Mouse (Mus musculus) left cerebral cortex, postnatal 10 days (tissue): ENCODE results near the gene Metrn. TPM values are rescaled to one million over a fixed set of nuclear protein-coding genes. Genes with fewer than 3 reads are reported as not detected.
A peak's percentile ranks its signal among the peaks of the same experiment; 100 is the strongest.
"Not testable (repeated sequence)": the region's sequence is repeated elsewhere in the genome, so short reads cannot be mapped to it uniquely, and the experiment has no call there.

Experiments used
- DNase-seq, 2 experiments: peaks; one replicate each; pipeline ENCODE4 v3.0.0; 2021 to 2022; ENCODE audit warnings: low spot score in 2 of 2, mixed read lengths in 1 of 2; ENCODE audit errors: extremely low spot score in 1 of 2
- intact Hi-C: fragments of 180-260 bp; cut with DNase I; formaldehyde crosslinking; loops from one replicate; pipeline ENCODE4 v1.15.1; 2025
- total RNA-seq, 2 experiments: library from RNA; stranded (reverse); gene quantifications; 2 replicates each; pipeline ENCODE4 v1.2.3; 2021

Gene Metrn
- total RNA-seq, 2 experiments from 2014 or later, result 59.8 to 61.1 TPM

GRCm38 (mm10) chr17:25813471-25813870, 16.5 kb upstream of the Metrn start:
- DNase-seq, result peak in 1 of 2 experiments; percentile 88
- intact Hi-C loops, result no loop called here

- intact Hi-C loops, result no loop called here
- DNase-seq, result no peak
These were observed 14.0 kb upstream of the Metrn start for GRCm38 (mm10) chr17:25810890-25811289.

- peak in 1 of 2 experiments; percentile 63 for DNase-seq
- intact Hi-C loops, result no loop called here
These were observed 12.8 kb upstream of the Metrn start for GRCm38 (mm10) chr17:25809606-25810340.

GRCm38 (mm10) chr17:25808789-25809605, 12.1 kb upstream of the Metrn start, which contains the start of gene Fbxl16:
Gene Fbxl16, plus strand, starts transcription at chr17:25809085.
- peak; percentile 87 to 90 for DNase-seq
- intact Hi-C loops, result no loop called here

GRCm38 (mm10) chr17:25808028-25808427, 11.1 kb upstream of the Metrn start:
- intact Hi-C loops, result no loop called here
- DNase-seq, result no peak

GRCm38 (mm10) chr17:25807452-25807851, 10.5 kb upstream of the Metrn start:
- intact Hi-C loops, DNase-seq: not testable (repeated sequence)

- DNase-seq, result no peak
- intact Hi-C loops, result no loop called here
These were observed 9.6 kb upstream of the Metrn start for GRCm38 (mm10) chr17:25806507-25806906.

GRCm38 (mm10) chr17:25802825-25803517, 6.0 kb upstream of the Metrn start:
- peak; percentile 87 to 88 for DNase-seq
- intact Hi-C loops, result no loop called here

- DNase-seq, result peak; percentile 62 to 71
- intact Hi-C loops, result loop anchor here (2.0 kb wide), 1 partner anchor 28 kb away; the partner anchor contains the start of gene Narfl
These were observed 4.1 kb upstream of the Metrn start for GRCm38 (mm10) chr17:25801029-25801428.

- intact Hi-C loops, result loop anchor here (5.0 kb wide), 1 partner anchor 319 kb away; no protein-coding TSS in a partner anchor
- peak in 1 of 2 experiments; percentile 56 for DNase-seq
These were observed 645 bp downstream of the Metrn start for GRCm38 (mm10) chr17:25796211-25796771.

- DNase-seq, result peak in 1 of 2 experiments; percentile 66
- intact Hi-C loops, result loop anchor here (5.0 kb wide), 1 partner anchor 318 kb away; no protein-coding TSS in a partner anchor
These were observed 1.3 kb downstream of the Metrn start, which contains the start of gene AC134908.4 for GRCm38 (mm10) chr17:25795609-25796092. Gene AC134908.4, minus strand, starts transcription at chr17:25795659.

- intact Hi-C loops, result loop anchor here (5.0 kb wide), 1 partner anchor 318 kb away; no protein-coding TSS in a partner anchor
- no peak for DNase-seq
These were observed 1.9 kb downstream of the Metrn start for GRCm38 (mm10) chr17:25794998-25795397.

- DNase-seq, result peak in 1 of 2 experiments; percentile 64
- intact Hi-C loops, result no loop called here
These were observed 2.7 kb downstream of the Metrn start for GRCm38 (mm10) chr17:25794197-25794596.

- peak; percentile 83 to 92 for DNase-seq
- intact Hi-C loops, result no loop called here
These were observed 4.3 kb downstream of the Metrn start, which contains the start of gene Fam173a for GRCm38 (mm10) chr17:25792615-25793014. Gene Fam173a, minus strand, starts transcription at chr17:25792901.

GRCm38 (mm10) chr17:25791843-25792527, 5.0 kb downstream of the Metrn start:
- intact Hi-C loops, result no loop called here
- DNase-seq, result peak; percentile 82 to 89

GRCm38 (mm10) chr17:25791320-25791842, 5.6 kb downstream of the Metrn start:
- intact Hi-C loops, result no loop called here
- peak in 1 of 2 experiments; percentile 51 for DNase-seq

GRCm38 (mm10) chr17:25786781-25787504, 10.0 kb downstream of the Metrn start:
- intact Hi-C loops, result no loop called here
- DNase-seq, result no peak
